Mouse (Mus musculus): ENCODE results near the gene Col4a5. TPM values are rescaled to one million over a fixed set of nuclear protein-coding genes. Genes with fewer than 3 reads are reported as not detected.

Gene Col4a5
- 1.3 and 1.4 TPM in 2 replicates for polyA plus RNA-seq (2012; rRNA removed)

DNA sequence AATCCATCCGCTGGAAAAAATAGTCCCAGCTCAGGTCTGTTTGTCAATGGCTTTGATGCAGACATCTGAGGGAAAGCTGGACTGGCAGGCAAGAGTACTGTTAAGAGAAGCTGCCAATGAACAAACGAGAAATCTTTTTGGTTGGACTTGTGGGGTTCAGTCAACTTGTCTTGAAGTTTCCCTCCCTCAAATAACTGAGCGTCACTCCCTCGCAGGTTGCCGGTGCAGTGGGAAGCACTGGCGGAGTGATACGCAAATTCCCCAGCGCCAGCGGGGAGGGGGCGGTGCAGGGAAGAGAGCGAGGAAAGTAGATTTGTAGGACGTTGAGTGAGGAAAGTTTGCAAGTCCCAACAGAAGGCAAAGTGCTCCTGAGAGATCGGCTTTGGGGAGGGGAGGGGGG, at the start of gene Col4a5:
Col4a5 (plus strand) TSS at position 276 of the 400 bp plus-strand sequence.
- Histone ChIP-seq H3K4me1 (replicated peaks; ENCODE audit: control insufficient read depth, insufficient read depth, low read length) (no peaks in the 10 kb centered on the region), H3K36me3 (ENCODE audit: control insufficient read depth, insufficient read depth, low read length) (no peaks in the 10 kb centered on the region), H3K4me3 (ENCODE audit: control insufficient read depth, insufficient read depth, low read length) (no peak within 1 kb of the TSS), H3K27ac (ENCODE audit: control insufficient read depth, insufficient read depth, low read length) (no peak within 1 kb of the TSS), H3K27me3 (ENCODE audit: control insufficient read depth, insufficient read depth, low read length) (no peaks in the 10 kb centered on the region)
- WGBS = under 1% methylated on average over 13 of the region's 13 CpGs
- TF ChIP-seq CTCF (IDR thresholded peaks at IDR 0.05; ENCODE audit: borderline replicate concordance, control insufficient read depth, extremely low read depth, insufficient read depth, low read length, poor library complexity) (no peak), POLR2A (IDR thresholded peaks at IDR 0.05; ENCODE audit: control insufficient read depth, extremely low read depth, insufficient read depth, low read length, poor library complexity) (no peak)
- no peak for DNase-seq

DNA sequence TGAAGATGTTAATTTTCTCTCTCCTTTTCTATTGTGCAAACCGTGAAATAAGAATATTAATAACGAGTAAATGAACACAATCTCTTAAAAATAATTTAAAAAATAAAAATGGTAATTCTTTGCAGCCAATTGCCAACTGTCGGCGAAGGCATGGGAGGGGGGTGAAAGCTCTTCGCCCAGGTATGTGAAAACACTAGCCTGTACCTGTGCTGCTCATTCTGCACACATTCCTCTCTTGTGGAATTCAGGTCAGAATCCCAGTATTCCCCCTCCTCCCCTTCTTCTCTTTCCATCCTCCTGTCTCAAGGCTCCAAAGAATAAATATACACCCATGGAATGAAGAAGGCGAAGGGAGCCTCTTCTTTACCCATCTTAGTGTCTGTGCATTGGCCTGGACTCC, 38.4 kb upstream of the Col4a5 start:
- Histone ChIP-seq H3K4me3 (ENCODE audit: control insufficient read depth, insufficient read depth, low read length) (no peak overlapping the region), H3K27me3 (ENCODE audit: control insufficient read depth, insufficient read depth, low read length) (no peaks in the 10 kb centered on the region), H3K4me1 (replicated peaks; ENCODE audit: control insufficient read depth, insufficient read depth, low read length) (no peaks in the 10 kb centered on the region), H3K27ac (ENCODE audit: control insufficient read depth, insufficient read depth, low read length) (no peak overlapping the region), H3K36me3 (ENCODE audit: control insufficient read depth, insufficient read depth, low read length) (no peaks in the 10 kb centered on the region)
- DNase-seq = no peak
- TF ChIP-seq POLR2A (IDR thresholded peaks at IDR 0.05; ENCODE audit: control insufficient read depth, extremely low read depth, insufficient read depth, low read length, poor library complexity) (no peak), CTCF (IDR thresholded peaks at IDR 0.05; ENCODE audit: borderline replicate concordance, control insufficient read depth, extremely low read depth, insufficient read depth, low read length, poor library complexity) (no peak)
- 84% methylated on average over 6 of the region's 6 CpGs for WGBS

DNA sequence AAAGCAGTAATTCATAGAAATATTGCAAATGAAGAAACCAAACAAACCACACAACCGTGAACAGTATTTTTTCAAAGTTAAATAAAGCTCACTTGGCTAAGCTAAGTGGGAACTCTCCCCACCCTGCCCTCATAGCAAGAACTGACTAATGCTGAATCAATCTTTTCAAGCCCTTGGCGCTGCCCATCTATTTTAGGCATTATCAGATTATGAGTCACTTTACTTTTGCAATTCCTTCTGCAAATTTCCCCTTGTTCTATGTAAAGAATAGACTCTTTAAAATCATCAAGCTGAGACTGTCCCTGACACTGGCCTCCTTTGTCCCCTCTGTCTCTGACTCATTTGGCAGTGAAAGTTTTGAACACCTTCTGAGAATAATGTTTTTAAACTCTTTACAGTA, 35.8 kb upstream of the Col4a5 start:
- Histone ChIP-seq H3K27ac (ENCODE audit: control insufficient read depth, insufficient read depth, low read length) (no peak overlapping the region), H3K4me1 (replicated peaks; ENCODE audit: control insufficient read depth, insufficient read depth, low read length) (no peaks in the 10 kb centered on the region), H3K4me3 (ENCODE audit: control insufficient read depth, insufficient read depth, low read length) (no peak overlapping the region), H3K36me3 (ENCODE audit: control insufficient read depth, insufficient read depth, low read length) (no peaks in the 10 kb centered on the region), H3K27me3 (ENCODE audit: control insufficient read depth, insufficient read depth, low read length) (no peaks in the 10 kb centered on the region)
- DNase-seq = no peak
- TF ChIP-seq CTCF (IDR thresholded peaks at IDR 0.05; ENCODE audit: borderline replicate concordance, control insufficient read depth, extremely low read depth, insufficient read depth, low read length, poor library complexity) = no peak
- no peak for TF ChIP-seq POLR2A (IDR thresholded peaks at IDR 0.05; ENCODE audit: control insufficient read depth, extremely low read depth, insufficient read depth, low read length, poor library complexity)
- WGBS = 63% methylated on average over 2 of the region's 2 CpGs

DNA sequence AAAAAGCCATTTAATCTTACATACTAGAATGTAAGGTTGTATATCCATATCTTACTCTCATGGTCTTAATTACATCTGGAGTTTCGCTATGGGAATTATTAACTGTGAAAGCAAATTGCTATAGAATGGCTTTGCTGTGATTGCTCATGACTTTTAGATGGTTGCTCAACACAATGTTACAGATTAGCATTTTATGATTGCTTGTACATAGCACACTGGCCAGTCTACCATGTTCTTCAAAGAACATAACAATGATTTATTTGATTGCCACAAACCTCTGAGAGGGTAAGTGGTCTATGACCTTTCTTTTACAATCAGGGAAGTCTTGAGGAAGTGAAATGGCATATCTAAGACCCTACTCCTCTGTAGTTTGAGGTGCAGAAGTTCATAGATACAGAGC, 27.2 kb upstream of the Col4a5 start:
- WGBS = 92% methylated on average over 1 of the region's 1 CpGs
- DNase-seq = no peak
- Histone ChIP-seq H3K27ac (ENCODE audit: control insufficient read depth, insufficient read depth, low read length) (no peak overlapping the region), H3K36me3 (ENCODE audit: control insufficient read depth, insufficient read depth, low read length) (no peaks in the 10 kb centered on the region), H3K4me1 (replicated peaks; ENCODE audit: control insufficient read depth, insufficient read depth, low read length) (no peaks in the 10 kb centered on the region), H3K4me3 (ENCODE audit: control insufficient read depth, insufficient read depth, low read length) (no peak overlapping the region), H3K27me3 (ENCODE audit: control insufficient read depth, insufficient read depth, low read length) (no peaks in the 10 kb centered on the region)
- TF ChIP-seq CTCF (IDR thresholded peaks at IDR 0.05; ENCODE audit: borderline replicate concordance, control insufficient read depth, extremely low read depth, insufficient read depth, low read length, poor library complexity) (no peak), POLR2A (IDR thresholded peaks at IDR 0.05; ENCODE audit: control insufficient read depth, extremely low read depth, insufficient read depth, low read length, poor library complexity) (no peak)

DNA sequence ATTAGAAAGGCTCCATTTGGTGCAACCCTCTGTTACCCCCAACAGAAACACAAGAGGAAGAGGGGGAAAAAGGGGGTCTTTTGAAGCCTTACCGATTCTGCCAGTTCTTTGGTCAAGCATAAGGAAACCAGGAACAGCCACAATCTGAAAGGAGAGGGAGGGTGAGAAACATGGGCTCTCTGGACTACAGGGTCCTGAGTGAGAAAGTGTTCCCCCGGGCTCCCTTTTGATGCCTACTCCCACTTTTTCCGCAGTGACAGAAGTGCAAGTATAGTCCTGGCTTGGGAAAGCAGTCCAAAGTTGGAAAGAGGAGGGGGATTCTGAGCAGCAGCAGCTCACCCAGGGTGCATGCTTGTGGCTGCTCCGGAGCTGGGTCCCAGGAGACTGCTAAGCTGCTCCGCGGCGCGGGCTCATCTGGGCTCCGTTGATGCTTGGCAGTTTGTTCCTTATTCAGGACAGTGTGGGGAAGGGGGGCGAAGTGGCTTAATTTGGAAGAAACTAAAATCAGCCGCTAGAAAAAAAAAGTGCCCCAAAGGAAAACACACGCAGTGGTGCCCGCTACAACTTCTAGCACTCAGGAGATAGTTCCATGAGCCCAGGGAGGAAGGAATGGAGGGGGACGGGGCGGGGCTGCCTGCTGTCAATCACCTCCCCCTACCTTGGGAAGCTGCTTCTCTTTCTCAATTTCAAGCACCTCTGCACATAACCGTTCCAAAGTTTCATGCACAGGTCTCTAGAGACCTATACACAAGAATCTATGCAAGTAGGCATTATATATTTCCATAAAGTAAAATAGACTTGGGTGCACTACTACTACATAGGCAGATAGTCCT, 1.5 kb upstream of the Col4a5 start, which contains the start of gene Col4a6:
Col4a6 (minus strand) TSS at position 607 of the 833 bp plus-strand sequence.
- DNase-seq = no peak
- 2% methylated on average over 16 of the region's 16 CpGs for WGBS
- H3K4me1 ChIP-seq (replicated peaks; ENCODE audit: control insufficient read depth, insufficient read depth, low read length) = no peaks in the 10 kb centered on the region
- TF ChIP-seq CTCF (IDR thresholded peaks at IDR 0.05; ENCODE audit: borderline replicate concordance, control insufficient read depth, extremely low read depth, insufficient read depth, low read length, poor library complexity) (no peak), POLR2A (IDR thresholded peaks at IDR 0.05; ENCODE audit: control insufficient read depth, extremely low read depth, insufficient read depth, low read length, poor library complexity) (no peak)
- no peak within 1 kb of the TSS for H3K4me3 ChIP-seq (ENCODE audit: control insufficient read depth, insufficient read depth, low read length)
- H3K36me3 ChIP-seq (ENCODE audit: control insufficient read depth, insufficient read depth, low read length) = no peaks in the 10 kb centered on the region
- no peaks in the 10 kb centered on the region for H3K27me3 ChIP-seq (ENCODE audit: control insufficient read depth, insufficient read depth, low read length)
- H3K27ac ChIP-seq (ENCODE audit: control insufficient read depth, insufficient read depth, low read length) = no peak within 1 kb of the TSS

DNA sequence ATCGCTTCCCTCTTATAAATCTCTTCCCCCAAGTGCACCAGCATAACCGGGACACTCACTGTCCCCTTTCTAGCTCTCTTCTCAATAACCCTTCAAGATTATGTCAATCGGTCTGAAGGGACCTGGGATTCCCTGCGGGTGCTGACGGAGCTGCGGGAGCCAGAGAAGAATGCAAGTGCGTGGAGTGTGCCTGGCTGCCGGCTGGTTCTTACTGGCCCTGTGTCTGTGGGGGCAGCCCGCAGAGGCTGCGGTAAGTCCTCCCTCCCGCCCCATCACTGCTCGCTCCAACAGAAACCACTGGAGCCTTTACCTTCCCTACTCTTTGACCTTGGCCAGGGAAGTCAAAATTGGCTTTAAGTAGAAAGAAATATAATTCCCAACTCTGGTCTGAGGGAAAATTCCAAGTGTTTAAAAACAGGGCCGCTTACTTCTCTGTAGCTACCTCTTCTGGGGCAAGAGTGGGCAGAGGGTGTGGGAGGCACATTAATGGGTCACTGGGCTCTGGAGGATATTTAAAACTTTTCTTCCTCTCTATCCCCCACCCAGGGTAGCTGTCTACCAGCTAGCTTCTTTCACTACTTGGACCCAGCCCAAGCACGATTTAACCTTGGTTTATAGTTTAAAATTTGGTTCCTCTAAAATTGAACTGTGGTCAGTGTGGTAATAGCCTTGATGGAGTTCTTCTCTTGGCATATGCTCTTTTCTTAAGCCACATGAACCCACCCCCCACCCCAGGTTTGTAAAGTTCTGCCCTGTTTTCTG, 562 bp downstream of the Col4a5 start:
- Histone ChIP-seq H3K36me3 (ENCODE audit: control insufficient read depth, insufficient read depth, low read length) (no peaks in the 10 kb centered on the region), H3K27ac (ENCODE audit: control insufficient read depth, insufficient read depth, low read length) (no peak overlapping the region), H3K4me1 (replicated peaks; ENCODE audit: control insufficient read depth, insufficient read depth, low read length) (no peaks in the 10 kb centered on the region), H3K27me3 (ENCODE audit: control insufficient read depth, insufficient read depth, low read length) (no peaks in the 10 kb centered on the region), H3K4me3 (ENCODE audit: control insufficient read depth, insufficient read depth, low read length) (no peak overlapping the region)
- WGBS = 7% methylated on average over 13 of the region's 14 CpGs
- no peak for TF ChIP-seq CTCF (IDR thresholded peaks at IDR 0.05; ENCODE audit: borderline replicate concordance, control insufficient read depth, extremely low read depth, insufficient read depth, low read length, poor library complexity)
- no peak for TF ChIP-seq POLR2A (IDR thresholded peaks at IDR 0.05; ENCODE audit: control insufficient read depth, extremely low read depth, insufficient read depth, low read length, poor library complexity)
- no peak for DNase-seq

Data from thymus, adult 2 months (tissue).